Mouse (Mus musculus) ES-Bruce4 (cell line): ENCODE results near the gene Col26a1.

Experiments used
- CTCF ChIP-seq: IDR thresholded peaks from one replicate; pipeline ENCODE4 v1.8.1; 2011; ENCODE audit warnings: low read depth, low read length
- EP300 ChIP-seq: IDR thresholded peaks from 2 replicates; pipeline ENCODE4 v1.6.1; 2011; ENCODE audit warnings: low read depth, low read length; ENCODE audit not compliant: insufficient read depth
- POLR2A ChIP-seq: IDR thresholded peaks from one replicate; pipeline ENCODE4 v1.8.1; 2011; ENCODE audit warnings: low read length; ENCODE audit not compliant: insufficient read depth

DNA sequence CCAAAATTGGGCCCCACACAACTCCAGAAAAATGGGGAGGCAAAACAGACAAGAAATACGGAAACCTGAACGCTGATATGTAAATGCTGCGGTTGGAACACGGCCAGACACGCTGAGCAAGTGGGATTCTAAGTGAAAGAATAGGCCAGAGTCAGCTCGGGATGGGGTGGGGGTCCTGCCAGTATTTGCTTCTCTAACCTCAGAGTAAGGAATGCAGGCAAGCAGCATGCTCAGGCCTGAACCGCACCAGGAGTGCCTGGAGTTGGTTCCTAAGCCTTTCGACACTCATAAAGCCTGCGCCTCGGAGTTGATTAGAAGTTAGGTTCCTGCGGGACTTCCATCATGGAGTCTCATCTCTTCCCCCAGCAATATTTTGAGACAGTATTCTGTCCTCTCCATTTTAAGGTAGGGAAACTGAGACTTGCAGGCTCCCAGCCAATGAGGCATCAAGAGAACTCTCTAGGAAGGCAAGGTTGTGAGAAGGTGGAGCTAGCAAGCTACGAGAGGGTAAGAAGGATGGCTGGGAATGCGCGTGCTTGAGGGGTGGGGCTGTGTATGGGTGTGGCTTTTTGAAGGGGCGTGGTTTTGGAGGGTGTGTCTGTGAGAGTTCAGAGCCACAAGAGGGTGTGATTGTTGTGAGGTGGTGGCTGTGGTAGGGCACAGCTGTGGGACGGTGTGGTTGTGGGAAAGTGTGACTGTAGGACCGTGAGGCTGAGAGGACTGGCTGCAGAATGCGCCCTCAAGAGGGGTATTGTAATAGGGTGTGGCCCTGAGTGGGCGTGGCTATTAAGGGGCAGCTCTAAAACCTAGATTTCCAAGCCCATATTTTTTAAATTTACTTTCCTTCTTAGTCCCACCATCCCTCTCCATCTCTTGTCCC lies 36.4 kb downstream of the Col26a1 start:
- TF ChIP-seq CTCF (no peak), POLR2A (no peak), EP300 (no peak)
